Mouse (Mus musculus): Measurements from ENCODE around the gene Sim2. TPM values are rescaled to one million over a fixed set of nuclear protein-coding genes. Genes with fewer than 3 reads are reported as not detected.

The Sim2 gene
- polyA plus RNA-seq, 1 experiment from 2014 or later = 0.16 TPM

DNA sequence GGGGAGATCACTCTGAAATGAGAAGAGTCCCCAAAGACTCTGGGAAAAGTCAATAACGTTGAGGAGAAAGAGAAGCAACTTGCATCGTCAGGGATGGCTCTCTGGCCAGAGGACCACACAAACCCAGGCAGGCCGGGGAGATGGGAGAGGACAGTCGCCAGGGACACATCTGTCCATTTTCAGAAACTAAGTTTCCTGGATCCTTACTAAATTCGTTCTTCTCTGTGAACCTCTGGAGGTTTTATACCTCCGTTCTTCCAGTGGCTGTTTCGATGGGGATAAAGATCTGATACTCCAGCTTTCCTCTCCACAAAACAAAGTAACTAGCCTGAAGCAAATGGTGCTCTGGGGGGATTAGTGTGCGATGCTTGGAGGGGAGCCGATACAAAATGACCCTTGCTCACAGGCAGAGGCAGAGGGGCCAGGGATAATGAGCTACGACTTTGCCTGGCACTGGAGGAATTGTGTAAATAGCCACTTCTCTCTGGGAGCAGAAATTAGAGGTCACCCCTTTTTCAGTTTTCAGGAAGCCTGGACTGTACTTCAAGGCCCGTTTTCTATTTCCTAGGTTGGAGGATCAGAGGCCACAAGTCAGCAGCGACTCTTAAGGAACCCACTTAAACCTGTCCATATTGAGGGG is 7.9 kb downstream of the Sim2 start:
- H3K4me1 ChIP-seq (ENCODE audit: control insufficient read depth, insufficient read depth, low read length) = no peaks in the 10 kb centered on the region
- H3K4me3 ChIP-seq (ENCODE audit: low read depth, low read length) = no peak overlapping the region
- WGBS = 1% methylated on average over 12 of the region's 12 CpGs
- no peak for ATAC-seq (ENCODE audit: insufficient read depth, low FRiP score, low TSS enrichment)
- H3K27ac ChIP-seq (ENCODE audit: low read depth, low read length) = no peak overlapping the region
- H3K9me3 ChIP-seq (ENCODE audit: control insufficient read depth, low read length) = no peaks in the 10 kb centered on the region
- no peaks in the 10 kb centered on the region for H3K36me3 ChIP-seq (ENCODE audit: control insufficient read depth, insufficient read depth, low read length)
- peaks cover 94% of the 10 kb centered on the region for H3K27me3 ChIP-seq (ENCODE audit: control insufficient read depth, insufficient read depth, low read length)
- peak; percentile 36 for DNase-seq (ENCODE audit: low spot score)
- no peak overlapping the region for H3K9ac ChIP-seq (ENCODE audit: low read length)
- H3K4me2 ChIP-seq (ENCODE audit: low read depth) = no peak overlapping the region

- Histone ChIP-seq H3K9ac (ENCODE audit: low read length) (no peak overlapping the region), H3K4me1 (ENCODE audit: control insufficient read depth, insufficient read depth, low read length) (peaks cover 4% of the 10 kb centered on the region; the same call in 1 of the 2 replicates), H3K27ac (ENCODE audit: low read depth, low read length) (no peak overlapping the region), H3K36me3 (ENCODE audit: control insufficient read depth, insufficient read depth, low read length) (no peaks in the 10 kb centered on the region), H3K27me3 (ENCODE audit: control insufficient read depth, insufficient read depth, low read length) (peaks cover 94% of the 10 kb centered on the region), H3K4me3 (ENCODE audit: low read depth, low read length) (no peak overlapping the region), H3K4me2 (ENCODE audit: low read depth) (no peak overlapping the region), H3K9me3 (ENCODE audit: control insufficient read depth, low read length) (no peaks in the 10 kb centered on the region)
- WGBS = 1% methylated on average over 24 of the region's 24 CpGs
- ATAC-seq (ENCODE audit: insufficient read depth, low FRiP score, low TSS enrichment) = no peak
- DNase-seq (ENCODE audit: low spot score) = peak; percentile 40
Measured at GRCm38 (mm10) chr16:94093151-94093863, 8.6 kb downstream of the Sim2 start.

GRCm38 (mm10) chr16:94094251-94095108 is 9.7 kb downstream of the Sim2 start:
- Histone ChIP-seq H3K36me3 (ENCODE audit: control insufficient read depth, insufficient read depth, low read length) (no peaks in the 10 kb centered on the region), H3K4me2 (ENCODE audit: low read depth) (no peak overlapping the region), H3K4me1 (ENCODE audit: control insufficient read depth, insufficient read depth, low read length) (peaks cover 4% of the 10 kb centered on the region; the same call in 1 of the 2 replicates), H3K9ac (ENCODE audit: low read length) (no peak overlapping the region), H3K27ac (ENCODE audit: low read depth, low read length) (no peak overlapping the region), H3K27me3 (ENCODE audit: control insufficient read depth, insufficient read depth, low read length) (peaks cover 83% of the 10 kb centered on the region), H3K4me3 (ENCODE audit: low read depth, low read length) (no peak overlapping the region), H3K9me3 (ENCODE audit: control insufficient read depth, low read length) (no peaks in the 10 kb centered on the region)
- no peak for ATAC-seq (ENCODE audit: insufficient read depth, low FRiP score, low TSS enrichment)
- peak; percentile 52 for DNase-seq (ENCODE audit: low spot score)
- WGBS = under 1% methylated on average over 48 of the region's 48 CpGs

DNA sequence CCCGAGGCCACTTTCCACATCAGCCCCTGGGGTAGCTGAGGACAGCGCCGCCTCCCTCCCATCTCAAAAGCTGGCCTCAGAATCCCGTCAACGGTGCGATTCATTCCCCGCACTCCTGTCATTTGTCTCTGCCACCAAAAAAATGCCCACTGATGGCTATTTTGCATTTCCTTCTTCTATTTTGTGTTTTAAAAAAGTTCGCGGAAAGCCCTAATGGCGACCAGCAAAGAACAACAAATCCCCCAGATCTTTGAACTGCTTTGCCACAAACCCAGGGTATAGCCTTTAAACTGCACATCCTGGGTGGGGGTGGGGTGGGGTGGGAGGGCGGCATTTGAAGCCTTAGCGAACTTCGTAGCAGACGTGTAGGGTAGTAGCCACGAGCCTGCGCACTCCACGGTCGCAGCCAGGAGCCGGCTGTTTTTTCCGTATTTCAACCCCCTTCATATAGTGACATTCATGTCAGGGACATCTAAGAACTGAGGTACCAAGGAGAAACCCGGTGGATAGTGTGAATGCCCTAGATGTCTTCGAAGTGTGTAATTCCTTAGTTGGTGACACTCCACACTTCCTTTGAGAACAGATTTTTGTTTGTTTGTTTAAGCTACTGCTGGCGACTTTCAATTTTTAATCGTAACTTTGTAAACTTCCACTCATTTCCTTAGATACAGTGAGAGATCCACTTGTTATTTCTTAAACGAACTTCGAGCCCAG is 10.5 kb downstream of the Sim2 start:
- H3K4me2 ChIP-seq (ENCODE audit: low read depth) = no peak overlapping the region

GRCm38 (mm10) chr16:94096479-94096878 is 11.7 kb downstream of the Sim2 start:
- Histone ChIP-seq H3K36me3 (ENCODE audit: control insufficient read depth, insufficient read depth, low read length) (no peaks in the 10 kb centered on the region), H3K27me3 (ENCODE audit: control insufficient read depth, insufficient read depth, low read length) (peaks cover 71% of the 10 kb centered on the region), H3K4me3 (ENCODE audit: low read depth, low read length) (no peak overlapping the region), H3K9ac (ENCODE audit: low read length) (no peak overlapping the region), H3K4me1 (ENCODE audit: control insufficient read depth, insufficient read depth, low read length) (peaks cover 4% of the 10 kb centered on the region; the same call in 1 of the 2 replicates), H3K9me3 (ENCODE audit: control insufficient read depth, low read length) (no peaks in the 10 kb centered on the region), H3K4me2 (ENCODE audit: low read depth) (no peak overlapping the region), H3K27ac (ENCODE audit: low read depth, low read length) (no peak overlapping the region)
- 2% methylated on average over 14 of the region's 14 CpGs for WGBS
- no peak for ATAC-seq (ENCODE audit: insufficient read depth, low FRiP score, low TSS enrichment)
- DNase-seq (ENCODE audit: low spot score) = peak; percentile 15

More for the DNA sequence above, 10.5 kb downstream of the Sim2 start:
- peak; percentile 44 for DNase-seq (ENCODE audit: low spot score)
- Histone ChIP-seq H3K4me1 (ENCODE audit: control insufficient read depth, insufficient read depth, low read length) (peaks cover 4% of the 10 kb centered on the region; the same call in 1 of the 2 replicates), H3K27me3 (ENCODE audit: control insufficient read depth, insufficient read depth, low read length) (peaks cover 83% of the 10 kb centered on the region), H3K9ac (ENCODE audit: low read length) (no peak overlapping the region), H3K27ac (ENCODE audit: low read depth, low read length) (no peak overlapping the region), H3K4me3 (ENCODE audit: low read depth, low read length) (no peak overlapping the region), H3K36me3 (ENCODE audit: control insufficient read depth, insufficient read depth, low read length) (no peaks in the 10 kb centered on the region), H3K9me3 (ENCODE audit: control insufficient read depth, low read length) (no peaks in the 10 kb centered on the region)
- ATAC-seq (ENCODE audit: insufficient read depth, low FRiP score, low TSS enrichment) = no peak
- 1% methylated on average over 26 of the region's 26 CpGs for WGBS

DNA sequence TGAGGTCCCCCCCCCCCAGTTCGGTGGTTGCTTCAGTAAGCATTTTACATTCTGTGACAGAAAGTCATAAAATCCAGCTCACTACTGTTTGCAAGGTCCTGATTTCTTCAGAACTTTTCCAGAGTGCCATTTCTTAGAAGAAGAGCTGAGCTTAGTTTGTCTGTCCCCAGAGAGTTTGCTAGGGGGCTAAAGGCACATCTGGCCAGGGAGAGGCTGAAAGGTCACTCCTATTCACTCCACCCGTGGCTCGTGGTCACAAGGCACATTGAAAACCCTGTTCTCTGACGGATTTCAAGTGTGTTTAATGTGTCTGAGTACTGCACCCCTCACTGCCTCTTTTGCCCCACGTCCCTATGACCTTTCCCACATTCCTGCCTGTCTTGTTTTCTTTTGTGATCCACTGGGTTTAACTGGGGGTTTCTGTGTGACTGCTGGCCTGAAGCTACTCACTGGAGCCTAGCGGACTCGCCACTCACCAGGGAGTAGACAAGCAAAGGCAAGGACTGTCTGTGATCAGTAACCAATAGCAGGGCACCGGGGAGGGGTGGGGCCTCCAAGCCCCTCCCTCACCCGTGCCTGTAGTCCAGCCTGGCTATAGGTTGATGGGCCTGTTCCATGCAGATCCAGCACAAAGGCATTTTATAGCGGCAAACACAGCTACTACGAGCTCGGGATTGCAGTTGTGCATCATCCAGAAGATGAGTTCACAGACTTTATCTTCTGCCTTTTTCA is 13.2 kb downstream of the Sim2 start:
- Histone ChIP-seq H3K4me2 (ENCODE audit: low read depth) (no peak overlapping the region), H3K27me3 (ENCODE audit: control insufficient read depth, insufficient read depth, low read length) (peaks cover 57% of the 10 kb centered on the region), H3K4me1 (ENCODE audit: control insufficient read depth, insufficient read depth, low read length) (peaks cover 4% of the 10 kb centered on the region; the same call in 1 of the 2 replicates), H3K27ac (ENCODE audit: low read depth, low read length) (no peak overlapping the region), H3K4me3 (ENCODE audit: low read depth, low read length) (no peak overlapping the region), H3K9ac (ENCODE audit: low read length) (no peak overlapping the region), H3K9me3 (ENCODE audit: control insufficient read depth, low read length) (no peaks in the 10 kb centered on the region), H3K36me3 (ENCODE audit: control insufficient read depth, insufficient read depth, low read length) (no peaks in the 10 kb centered on the region)
- WGBS = 2% methylated on average over 12 of the region's 12 CpGs
- ATAC-seq (ENCODE audit: insufficient read depth, low FRiP score, low TSS enrichment) (peak; percentile 92), DNase-seq (ENCODE audit: low spot score) (peak; percentile 60)

GRCm38 (mm10) chr16:94113160-94113559 is 28.4 kb downstream of the Sim2 start:
- no peak for ATAC-seq (ENCODE audit: insufficient read depth, low FRiP score, low TSS enrichment)

More at GRCm38 (mm10) chr16:94113160-94113559, 28.4 kb downstream of the Sim2 start:
- WGBS = 86% methylated on average over 7 of the region's 7 CpGs
- H3K4me2 ChIP-seq (ENCODE audit: low read depth) = no peak overlapping the region
- DNase-seq (ENCODE audit: low spot score) = no peak
- no peak overlapping the region for H3K4me3 ChIP-seq (ENCODE audit: low read depth, low read length)
- H3K36me3 ChIP-seq (ENCODE audit: control insufficient read depth, insufficient read depth, low read length) = no peaks in the 10 kb centered on the region
- 0 out of 2 replicates have a peak, but pooled peaks cover 2% of the 10 kb centered on the region for H3K27me3 ChIP-seq (ENCODE audit: control insufficient read depth, insufficient read depth, low read length)
- no peaks in the 10 kb centered on the region for H3K4me1 ChIP-seq (ENCODE audit: control insufficient read depth, insufficient read depth, low read length)
- no peaks in the 10 kb centered on the region for H3K9me3 ChIP-seq (ENCODE audit: control insufficient read depth, low read length)
- no peak overlapping the region for H3K9ac ChIP-seq (ENCODE audit: low read length)
- H3K27ac ChIP-seq (ENCODE audit: low read depth, low read length) = no peak overlapping the region
